Mouse (Mus musculus) ZHBTc4 (cell line): ENCODE data around the gene Krt12.

Source experiments
- DNase-seq: peaks from one replicate; pipeline ENCODE4 v3.0.0-alpha.2; 2011; ENCODE audit warnings: low read depth, low spot score

Krt12 gene

DNA sequence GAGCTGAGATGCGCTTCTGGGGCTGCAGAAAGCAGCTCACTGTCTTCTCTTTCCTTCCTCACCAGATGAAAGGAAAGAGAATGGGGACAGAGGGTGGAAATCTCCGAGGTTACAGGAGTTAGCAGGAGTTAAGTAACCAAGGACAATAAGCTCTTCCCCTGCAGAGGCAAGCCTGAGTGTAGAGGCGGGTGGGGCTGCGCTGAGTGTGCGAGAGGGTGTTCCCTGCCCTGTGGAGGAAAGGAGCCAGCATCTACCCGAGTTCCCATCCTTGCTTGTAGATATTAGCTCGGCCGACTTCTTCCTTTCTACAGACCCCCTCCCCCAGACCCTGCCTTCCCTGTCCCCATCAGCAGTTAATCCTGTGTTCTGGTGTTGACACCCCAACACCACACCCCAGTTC lies 23.2 kb downstream of the Krt12 start:
- DNase-seq, result no peak

DNA sequence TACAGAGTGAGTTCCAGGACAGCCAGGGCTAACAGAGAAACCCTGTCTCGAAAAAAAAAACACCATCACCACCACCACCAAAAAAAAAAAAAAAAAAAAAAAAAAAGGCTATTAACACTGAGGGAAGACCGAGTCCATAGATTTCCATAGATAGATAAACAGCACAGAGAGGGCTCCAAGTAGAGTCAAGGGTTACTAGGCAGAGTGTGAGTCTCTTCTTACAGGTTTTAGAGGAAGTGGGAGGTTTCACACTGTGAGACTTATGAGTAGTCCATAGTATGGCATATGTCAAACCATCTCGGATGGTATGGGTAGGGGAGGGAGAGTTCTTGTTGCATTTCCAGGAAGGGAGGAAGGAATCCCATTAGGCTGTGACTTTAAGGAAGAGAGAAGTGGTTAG lies 24.0 kb downstream of the Krt12 start:
- DNase-seq, result no peak

DNA sequence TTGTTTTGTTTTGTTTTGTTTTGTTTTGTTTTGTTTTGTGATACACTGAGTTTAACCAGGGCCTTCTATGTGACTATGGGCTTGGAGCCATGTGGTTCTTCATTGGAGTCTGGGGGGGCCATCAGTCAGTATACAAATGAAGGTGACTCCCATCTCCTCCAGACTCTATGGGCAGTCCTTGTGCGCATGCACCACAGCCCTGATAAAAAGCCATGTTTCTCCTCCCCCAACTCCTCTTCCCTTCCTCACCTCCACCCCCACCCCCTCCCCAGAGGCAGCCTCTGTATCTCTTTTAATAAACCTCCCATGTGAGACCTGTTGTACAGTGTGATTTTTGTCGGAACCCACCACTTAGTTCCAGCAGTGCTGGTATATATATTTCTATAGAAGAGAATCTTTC lies 25.4 kb downstream of the Krt12 start:
- DNase-seq, result no peak

DNA sequence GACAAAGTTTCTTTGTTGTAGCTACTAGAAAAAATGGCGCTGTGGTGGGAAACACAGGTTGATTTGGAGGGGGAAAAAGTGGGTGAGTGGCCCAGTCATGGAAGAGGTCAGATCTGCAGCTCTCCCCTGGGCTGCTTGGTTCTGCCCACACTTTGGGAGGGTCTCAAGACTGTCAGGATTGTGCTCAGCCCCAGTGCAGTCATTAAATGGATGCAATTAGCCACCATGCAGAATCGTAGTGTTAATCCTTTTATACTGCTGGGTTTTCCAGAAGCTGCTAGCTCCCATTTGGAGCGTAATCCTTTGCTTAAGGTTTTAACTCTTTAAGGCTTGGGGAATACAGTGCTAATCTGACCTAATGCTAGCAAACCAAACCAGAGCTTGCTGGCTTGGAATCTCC lies 26.0 kb downstream of the Krt12 start:
- no peak for DNase-seq

DNA sequence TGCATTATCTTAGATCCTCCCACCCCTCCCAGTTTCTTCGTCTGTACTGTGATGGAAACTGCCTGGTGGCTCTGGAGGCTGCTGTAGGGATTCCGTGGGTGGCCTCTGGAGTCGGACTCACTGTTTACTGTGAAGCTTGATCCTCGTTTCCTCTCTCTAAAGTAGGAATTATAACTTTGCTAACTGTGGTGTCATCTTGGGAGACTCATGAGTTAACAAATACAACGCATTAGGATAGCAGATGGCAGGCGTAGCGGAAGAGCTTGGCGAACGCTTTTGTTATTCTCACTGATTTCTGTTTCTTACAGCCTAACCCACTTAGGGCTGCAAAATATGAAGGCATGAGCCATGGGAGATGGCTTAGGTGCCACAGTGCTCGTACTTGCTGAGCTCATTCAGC lies 29.6 kb downstream of the Krt12 start:
- no peak for DNase-seq

DNA sequence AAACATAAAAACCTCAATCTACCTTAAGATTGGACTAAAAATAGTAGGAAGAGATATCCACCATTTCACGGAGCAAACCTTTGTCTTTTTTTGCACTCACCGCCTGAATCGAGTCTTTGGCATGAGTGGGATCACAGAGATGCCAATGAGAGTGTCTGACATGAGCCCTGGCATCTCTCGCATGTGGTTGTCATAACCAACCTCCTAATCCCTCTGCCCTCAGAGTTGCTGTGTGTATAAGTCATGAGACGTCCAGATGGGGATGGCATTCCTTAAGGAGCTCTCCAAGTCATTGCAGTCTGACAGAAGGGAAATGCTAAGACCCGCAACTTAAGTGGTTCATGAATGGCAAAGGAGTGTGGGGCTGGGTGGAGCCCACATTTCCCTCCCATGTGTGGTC lies 30.7 kb downstream of the Krt12 start:
- no peak for DNase-seq

GRCm38 (mm10) chr11:99390866-99391265 lies 31.2 kb downstream of the Krt12 start:
- no peak for DNase-seq

DNA sequence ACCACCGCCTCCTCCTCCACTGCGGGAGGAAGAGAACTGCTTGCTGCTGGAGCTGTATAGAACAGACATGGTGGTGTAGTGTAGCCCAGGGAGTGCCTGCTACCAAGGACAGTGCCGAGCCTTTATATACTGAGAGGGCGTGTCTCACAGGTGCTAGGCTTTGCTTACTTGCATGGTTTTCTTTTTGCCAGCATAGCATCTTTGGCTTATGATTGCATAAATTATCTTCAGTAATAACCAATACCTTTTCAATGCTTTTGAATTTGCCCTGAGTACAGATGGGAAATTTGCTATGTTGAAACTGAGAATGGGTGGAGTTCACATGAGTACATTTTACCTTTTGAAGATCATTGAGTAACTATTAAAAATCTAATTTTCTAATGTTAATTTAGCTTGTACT lies 32.8 kb downstream of the Krt12 start, which contains the start of gene Krt10:
Gene Krt10, minus strand, starts transcription at position 101 of the 400 bp plus-strand sequence.
- peak; percentile 31 for DNase-seq

DNA sequence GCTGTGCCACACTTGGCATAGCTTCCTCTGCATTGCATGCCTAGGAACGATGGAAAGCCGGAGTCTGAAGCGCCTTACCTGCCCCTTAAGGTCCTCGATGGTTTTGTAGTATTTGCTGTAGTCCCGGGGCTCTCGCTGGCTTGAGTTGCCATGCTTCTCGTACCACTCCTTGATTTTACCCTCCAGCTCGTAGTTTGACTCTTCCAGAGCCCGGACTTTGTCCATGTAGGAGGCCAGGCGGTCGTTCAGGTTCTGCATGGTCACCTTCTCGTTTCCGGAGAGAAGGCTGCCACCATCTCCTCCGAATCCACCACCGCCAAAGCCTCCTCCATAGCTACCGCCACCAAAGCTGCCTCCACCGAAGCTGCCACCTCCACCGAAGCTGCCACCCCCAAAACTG lies 33.4 kb downstream of the Krt12 start:
- no peak for DNase-seq

DNA sequence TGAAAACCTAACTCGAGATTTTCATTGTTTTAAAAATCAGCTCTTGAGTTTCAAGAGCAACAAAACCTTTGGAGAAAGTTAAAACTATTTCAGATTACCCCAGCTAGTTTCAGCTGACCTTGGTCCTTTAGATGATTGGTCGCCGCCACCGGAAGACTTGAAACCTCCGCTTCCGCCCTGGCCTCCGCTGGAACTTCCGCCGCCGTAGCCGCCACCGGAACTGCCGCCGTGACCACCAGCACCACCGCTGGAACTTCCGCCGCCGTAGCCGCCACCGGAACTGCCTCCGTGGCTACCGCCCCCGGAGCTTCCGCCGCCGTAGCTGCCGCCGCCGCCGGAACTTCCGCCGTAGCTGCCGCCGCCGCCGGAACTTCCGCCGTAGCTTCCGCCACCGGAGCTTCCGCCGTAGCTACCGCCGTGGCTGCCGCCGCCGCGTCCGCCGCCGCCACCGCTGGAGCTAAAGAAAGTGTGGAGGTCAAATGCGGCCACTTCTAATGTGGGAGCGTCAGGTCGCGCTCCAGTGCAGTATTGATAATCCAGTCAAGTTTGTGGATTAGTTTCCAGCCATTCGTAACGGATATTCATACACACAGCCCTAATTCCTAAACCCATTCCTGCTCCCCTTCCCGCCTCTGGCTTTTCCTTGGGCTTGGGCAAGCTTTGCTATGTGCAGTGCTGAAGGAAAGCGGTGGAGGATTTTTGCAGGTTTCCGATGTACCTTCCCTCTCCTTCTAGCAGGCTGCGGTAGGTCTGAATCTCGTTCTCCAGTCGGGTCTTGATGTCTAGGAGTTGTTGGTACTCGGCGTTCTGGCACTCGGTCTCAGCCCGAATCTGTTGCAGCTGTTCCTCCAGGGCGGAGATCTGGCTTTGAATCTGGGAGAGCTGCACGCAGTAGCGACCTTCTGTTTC lies 36.0 kb downstream of the Krt12 start:
- DNase-seq, result peak; percentile 91

GRCm38 (mm10) chr11:99379568-99379967 lies 42.5 kb downstream of the Krt12 start:
- DNase-seq, result peak; percentile 84

DNA sequence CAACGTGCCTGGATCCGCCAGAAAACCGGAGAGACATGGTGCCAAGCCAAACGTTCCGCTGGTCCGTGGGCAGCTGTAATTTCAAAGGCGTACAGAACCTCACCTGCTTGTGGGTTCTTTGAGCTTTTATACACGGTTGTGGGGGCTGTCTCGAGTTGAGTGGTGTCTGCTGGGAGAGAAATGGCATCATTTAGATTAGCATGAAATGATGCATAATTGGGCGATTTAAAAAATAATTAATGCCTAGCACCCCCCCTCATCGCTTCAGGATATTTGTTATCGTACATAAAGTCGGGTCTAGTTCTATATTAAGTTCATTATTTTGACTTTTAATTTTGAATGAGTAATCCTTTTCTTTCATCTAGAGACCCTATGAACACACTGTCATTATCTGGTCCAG lies 47.3 kb downstream of the Krt12 start, which contains the start of gene Krt28:
Gene Krt28, minus strand, starts transcription at position 101 of the 400 bp plus-strand sequence.
- no peak for DNase-seq

DNA sequence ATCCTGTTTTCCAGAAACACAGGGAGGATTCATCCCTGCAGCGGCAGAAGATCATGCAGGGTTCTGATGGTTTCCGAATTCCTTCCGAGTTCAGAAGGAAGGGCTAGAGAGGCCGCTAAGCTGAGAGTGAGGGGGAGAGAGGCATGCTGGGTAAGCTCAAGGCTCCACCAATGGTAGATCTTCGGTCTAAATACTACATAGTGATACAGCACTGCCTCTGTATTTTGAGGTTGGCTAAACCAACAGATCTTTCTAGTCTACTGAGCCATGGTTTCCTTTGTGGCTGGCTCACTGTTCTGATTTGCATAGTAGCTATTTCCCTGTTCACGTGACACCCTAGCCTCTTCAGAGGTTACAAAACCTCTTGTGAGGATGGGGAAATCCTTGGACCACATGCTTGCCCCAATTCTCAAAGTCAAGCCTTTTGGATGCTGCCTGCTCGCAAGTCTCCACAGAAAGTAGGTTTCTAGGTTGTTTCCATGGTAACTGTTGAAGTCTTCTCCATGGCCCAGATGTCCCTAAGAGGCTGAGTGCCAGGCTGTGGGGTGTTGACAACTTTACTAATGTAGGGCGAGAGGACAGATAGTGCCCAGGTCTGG lies 52.1 kb downstream of the Krt12 start:
- DNase-seq, result no peak

- peak; percentile 84 for DNase-seq
Observed at GRCm38 (mm10) chr11:99369229-99369628, 52.8 kb downstream of the Krt12 start.

- DNase-seq, result peak; percentile 61
Observed at GRCm38 (mm10) chr11:99366791-99367190, 55.3 kb downstream of the Krt12 start.
